Mouse (Mus musculus) megakaryocyte, adult 5-6 weeks (primary cell): Measurements from ENCODE around the gene Cst12. TPM values are rescaled to one million over a fixed set of nuclear protein-coding genes. Genes with fewer than 3 reads are reported as not detected.
"Not testable (repeated sequence)": the region's sequence is repeated elsewhere in the genome, so short reads cannot be mapped to it uniquely, and the experiment has no call there.

Experiments used
- ATAC-seq: 2 replicates; pipeline ENCODE4 v1.8.0; 2016; ENCODE audit warnings: mild to moderate bottlenecking, inconsistent platforms; ENCODE audit not compliant: poor library complexity, severe bottlenecking
- total RNA-seq, 2 experiments: library from RNA; stranded (forward) in 1 of 2; stranded (reverse) in 1 of 2; fragments of 153-499, 151-499 nt in 1 of 2; fragments of 221-1000, 200-1000 nt in 1 of 2; gene quantifications; 2 replicates each; pipeline versions ENCODE4 v1.2.3 to v1.2.4; 2015 to 2017

Cst12 gene
- not detected in 2 replicates for total RNA-seq (2015)
- total RNA-seq (2017): not detected in 2 replicates

GRCm38 (mm10) chr2:148789142-148789541, at the start of gene Cst12:
Gene Cst12 (plus strand): TSS chr2:148789361.
- no peak for ATAC-seq

GRCm38 (mm10) chr2:148743001-148743400, 46.2 kb upstream of the Cst12 start:
- ATAC-seq: no peak

GRCm38 (mm10) chr2:148743846-148744407, 45.2 kb upstream of the Cst12 start:
- no peak for ATAC-seq

- ATAC-seq: no peak
Measured at GRCm38 (mm10) chr2:148750058-148750457, 39.1 kb upstream of the Cst12 start, which contains the start of gene Cstl1. Gene Cstl1 (plus strand): TSS chr2:148750358.

- ATAC-seq: peak; percentile 89
Measured at GRCm38 (mm10) chr2:148751893-148752813, 37.0 kb upstream of the Cst12 start.

- no peak for ATAC-seq
Measured at GRCm38 (mm10) chr2:148754310-148754846, 34.8 kb upstream of the Cst12 start.

GRCm38 (mm10) chr2:148763648-148764388, 25.3 kb upstream of the Cst12 start:
- ATAC-seq: peak; percentile 96

- ATAC-seq: not testable (repeated sequence)
Measured at GRCm38 (mm10) chr2:148771397-148771796, 17.8 kb upstream of the Cst12 start, which contains the start of gene Cst11. Gene Cst11 (minus strand): TSS chr2:148771497.

GRCm38 (mm10) chr2:148781709-148782108, 7.5 kb upstream of the Cst12 start, which contains the start of gene 8030411F24Rik:
Gene 8030411F24Rik (plus strand): TSS chr2:148782009.
- no peak for ATAC-seq

- no peak for ATAC-seq
Measured at GRCm38 (mm10) chr2:148798485-148798884, 9.3 kb downstream of the Cst12 start, which contains the start of gene Cst8. Gene Cst8 (plus strand): TSS chr2:148798785.

GRCm38 (mm10) chr2:148801491-148801921, 12.3 kb downstream of the Cst12 start:
- ATAC-seq: no peak

GRCm38 (mm10) chr2:148806696-148807095, 17.5 kb downstream of the Cst12 start:
- ATAC-seq: no peak

- ATAC-seq: no peak
Measured at GRCm38 (mm10) chr2:148819909-148820308, 30.7 kb downstream of the Cst12 start, which contains the start of gene Cst13. Gene Cst13 (plus strand): TSS chr2:148820081.

GRCm38 (mm10) chr2:148825986-148826385, 36.8 kb downstream of the Cst12 start:
- ATAC-seq: no peak

- no peak for ATAC-seq
Measured at GRCm38 (mm10) chr2:148834912-148835311, 45.8 kb downstream of the Cst12 start, which contains the start of gene Cst9. Gene Cst9 (plus strand): TSS chr2:148835147.

- ATAC-seq: no peak
Measured at GRCm38 (mm10) chr2:148838075-148838777, 49.1 kb downstream of the Cst12 start.

GRCm38 (mm10) chr2:148839224-148839623, 50.1 kb downstream of the Cst12 start:
- no peak for ATAC-seq
